Mouse (Mus musculus) monocyte, adult 2 months (primary cell): Measurements from ENCODE around the gene Klc3.
A peak's percentile ranks its signal among the peaks of the same experiment; 100 is the strongest.

Source experiments
- DNase-seq, 2 experiments: peaks; one replicate each; pipeline ENCODE4 v3.0.0; 2022; ENCODE audit warnings: low spot score in 2 of 2, low read depth in 1 of 2

The Klc3 gene

DNA sequence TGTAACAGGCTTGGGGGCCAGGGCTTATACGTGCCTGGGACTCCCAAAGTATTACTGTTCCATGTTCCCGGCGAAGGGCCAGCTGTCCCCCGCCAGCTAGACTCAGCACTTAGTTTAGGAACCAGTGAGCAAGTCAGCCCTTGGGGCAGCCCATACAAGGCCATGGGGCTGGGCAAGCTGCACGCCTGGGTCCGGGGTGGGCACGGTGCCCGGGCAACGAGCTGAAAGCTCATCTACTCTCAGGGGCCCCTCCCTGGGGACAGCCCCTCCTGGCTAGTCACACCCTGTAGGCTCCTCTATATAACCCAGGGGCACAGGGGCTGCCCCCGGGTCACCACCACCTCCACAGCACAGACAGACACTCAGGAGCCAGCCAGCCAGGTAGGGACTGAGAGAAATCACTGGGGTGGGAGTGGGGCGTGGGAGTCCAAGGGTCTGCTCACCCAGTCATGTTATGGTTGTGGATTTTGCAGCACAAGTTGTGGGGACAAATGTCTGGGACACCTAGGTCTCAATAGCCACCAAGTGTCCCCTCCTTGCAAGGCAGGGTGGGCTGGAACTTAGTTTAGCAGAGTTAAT is 7.0 kb upstream of the Klc3 start:
- DNase-seq = no peak

DNA sequence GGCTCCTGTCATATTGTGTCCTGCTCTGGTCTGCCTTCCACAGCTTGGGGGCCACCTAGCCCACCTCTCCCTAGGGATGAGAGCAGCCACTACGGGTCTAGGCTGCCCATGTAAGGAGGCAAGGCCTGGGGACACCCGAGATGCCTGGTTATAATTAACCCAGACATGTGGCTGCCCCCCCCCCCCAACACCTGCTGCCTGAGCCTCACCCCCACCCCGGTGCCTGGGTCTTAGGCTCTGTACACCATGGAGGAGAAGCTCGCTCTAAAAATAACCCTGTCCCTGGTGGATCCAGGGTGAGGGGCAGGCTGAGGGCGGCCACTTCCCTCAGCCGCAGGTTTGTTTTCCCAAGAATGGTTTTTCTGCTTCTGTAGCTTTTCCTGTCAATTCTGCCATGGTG is 5.8 kb upstream of the Klc3 start:
- no peak for DNase-seq

DNA sequence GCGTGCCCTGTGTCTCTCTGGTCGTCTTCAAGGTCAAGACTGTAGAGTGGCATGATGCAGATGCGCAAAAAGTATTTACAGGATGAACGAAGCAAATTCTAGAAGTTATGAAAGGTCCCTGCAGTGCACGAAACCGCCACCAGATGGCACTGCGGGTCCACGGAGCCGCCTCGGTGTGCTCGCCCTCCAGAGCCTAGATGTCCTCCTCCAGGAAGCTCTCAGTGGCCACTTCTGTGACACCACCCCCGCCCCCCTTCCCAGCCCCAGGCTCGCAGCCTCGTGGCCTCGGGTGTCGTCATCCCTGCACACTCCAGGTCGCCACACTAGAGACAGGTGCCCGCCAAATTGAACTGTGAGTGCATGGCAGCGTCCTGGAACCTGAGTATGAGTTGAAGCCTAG is 1.5 kb upstream of the Klc3 start:
- DNase-seq = peak; percentile 60 to 77

DNA sequence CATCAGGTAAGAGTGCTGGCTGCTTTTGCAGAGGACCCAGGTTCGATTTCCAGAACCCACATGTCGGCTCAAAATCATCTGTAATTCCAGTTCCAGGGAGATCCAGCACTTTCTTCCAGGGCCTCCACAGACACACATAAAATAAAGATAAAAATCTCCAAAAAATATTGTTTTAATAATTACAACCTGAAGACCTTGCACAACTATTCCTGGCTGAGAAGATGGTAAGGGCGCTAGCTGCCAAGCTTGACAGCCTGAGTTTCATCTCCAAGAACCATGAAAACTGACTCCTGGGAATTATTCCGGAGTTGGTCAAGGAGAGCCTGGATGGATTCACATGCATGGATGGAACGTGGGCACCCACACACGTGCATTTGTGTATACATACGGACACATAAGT is 572 bp upstream of the Klc3 start, which contains the start of gene Ckm:
TSS of gene Ckm (plus strand) at position 301 of the 400 bp plus-strand sequence.
- no peak for DNase-seq

DNA sequence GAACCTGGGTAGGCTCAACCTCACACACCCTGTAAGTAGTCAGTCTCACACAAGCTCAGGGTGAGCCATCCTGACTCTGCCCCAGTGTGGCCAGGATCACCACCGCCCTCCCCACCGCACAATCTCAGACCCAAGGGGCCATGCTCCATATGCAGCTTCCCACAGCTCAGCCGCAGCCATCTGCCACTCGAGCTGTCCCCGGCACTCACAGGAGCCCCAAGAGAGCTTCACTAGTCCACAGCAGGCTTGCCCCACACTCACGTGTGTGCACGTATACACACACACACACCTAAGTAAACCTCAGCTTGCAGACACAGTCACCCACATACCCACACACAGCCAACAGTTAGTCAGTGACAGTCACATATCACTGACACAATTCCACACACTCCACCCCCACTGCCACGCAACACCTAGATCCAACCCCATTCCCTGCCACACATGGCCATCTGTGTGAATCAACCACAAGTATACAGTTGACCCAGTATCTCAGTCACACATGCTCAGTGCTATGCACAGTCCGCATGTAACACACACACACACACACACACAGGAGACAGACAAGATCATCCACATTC is 1.3 kb downstream of the Klc3 start:
- no peak for DNase-seq

DNA sequence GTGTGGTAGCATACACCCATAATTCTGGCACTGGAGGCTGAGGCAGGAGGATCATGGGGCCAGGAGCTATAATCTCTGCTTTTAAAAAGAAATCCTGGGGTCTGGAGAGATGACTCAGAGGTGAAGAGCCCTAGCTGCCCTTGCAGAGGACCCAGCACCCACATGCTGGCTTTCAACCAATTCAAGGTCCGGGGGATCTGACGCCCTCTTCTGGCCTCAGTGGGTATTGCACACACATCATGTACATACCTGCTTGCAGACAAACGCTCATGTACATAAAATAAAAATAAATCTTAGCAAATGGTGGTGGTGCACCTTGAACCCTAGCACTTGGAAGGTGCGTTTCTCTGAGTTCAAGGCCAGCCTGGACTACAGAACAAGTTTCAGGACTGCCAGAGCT is 3.0 kb downstream of the Klc3 start:
- no peak for DNase-seq

DNA sequence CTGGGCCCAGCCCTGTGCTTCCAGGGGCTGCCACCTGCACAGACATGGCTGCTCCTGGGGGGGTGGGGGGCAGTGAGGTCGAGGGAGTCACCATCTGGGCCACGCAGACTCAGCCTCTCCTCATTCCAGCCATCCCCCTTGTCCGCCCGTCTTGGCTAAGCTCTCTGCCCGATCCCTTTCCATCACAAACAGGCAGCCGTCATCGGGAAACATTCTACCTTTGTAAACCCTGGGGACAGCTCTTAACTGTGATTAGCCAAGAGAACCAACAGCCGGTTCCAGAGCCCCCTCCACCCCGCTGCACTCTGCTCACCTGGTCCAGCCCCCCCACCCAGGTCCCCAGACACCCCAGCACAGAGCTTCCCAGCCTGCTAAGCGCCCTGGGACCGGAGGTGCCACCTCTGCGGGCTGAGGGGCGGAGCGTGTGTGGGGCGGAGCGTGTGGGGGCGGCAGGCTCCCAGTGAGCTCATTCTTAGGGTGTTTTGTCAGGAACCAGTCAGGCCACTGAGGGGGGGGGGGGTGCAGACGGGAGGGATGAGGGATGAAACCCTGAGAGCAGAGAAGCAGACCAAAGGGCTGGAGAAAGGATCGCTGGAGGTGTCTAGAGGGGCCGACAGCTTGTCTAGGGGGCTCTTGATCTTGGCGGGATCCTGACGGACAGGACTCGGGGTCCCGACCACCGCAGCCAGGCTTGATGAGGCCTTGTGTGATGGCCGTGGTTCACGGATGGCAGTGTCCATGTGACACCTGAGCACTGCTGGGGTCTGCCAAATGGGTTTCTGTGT is 4.2 kb downstream of the Klc3 start:
- DNase-seq = no peak

DNA sequence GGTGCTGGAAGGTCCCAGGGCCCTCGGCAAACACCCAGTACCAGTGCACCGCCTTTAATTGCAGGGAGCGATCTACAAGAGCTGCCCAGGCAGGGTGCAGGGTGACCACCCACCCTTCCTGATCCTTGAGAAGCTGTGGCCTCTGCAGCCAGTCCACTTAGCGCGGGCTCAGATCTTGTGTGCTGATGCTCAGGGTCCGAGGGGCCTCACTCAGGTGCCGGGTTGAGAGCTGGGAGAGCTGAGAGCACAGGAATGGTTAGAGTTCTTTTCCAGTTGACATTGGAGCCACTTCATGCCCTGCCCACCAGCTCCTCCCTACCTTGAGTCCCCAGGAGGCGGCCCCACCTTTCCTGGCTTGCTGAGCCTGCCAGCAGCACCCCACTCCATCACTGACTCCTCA is 9.4 kb downstream of the Klc3 start:
- DNase-seq = no peak

DNA sequence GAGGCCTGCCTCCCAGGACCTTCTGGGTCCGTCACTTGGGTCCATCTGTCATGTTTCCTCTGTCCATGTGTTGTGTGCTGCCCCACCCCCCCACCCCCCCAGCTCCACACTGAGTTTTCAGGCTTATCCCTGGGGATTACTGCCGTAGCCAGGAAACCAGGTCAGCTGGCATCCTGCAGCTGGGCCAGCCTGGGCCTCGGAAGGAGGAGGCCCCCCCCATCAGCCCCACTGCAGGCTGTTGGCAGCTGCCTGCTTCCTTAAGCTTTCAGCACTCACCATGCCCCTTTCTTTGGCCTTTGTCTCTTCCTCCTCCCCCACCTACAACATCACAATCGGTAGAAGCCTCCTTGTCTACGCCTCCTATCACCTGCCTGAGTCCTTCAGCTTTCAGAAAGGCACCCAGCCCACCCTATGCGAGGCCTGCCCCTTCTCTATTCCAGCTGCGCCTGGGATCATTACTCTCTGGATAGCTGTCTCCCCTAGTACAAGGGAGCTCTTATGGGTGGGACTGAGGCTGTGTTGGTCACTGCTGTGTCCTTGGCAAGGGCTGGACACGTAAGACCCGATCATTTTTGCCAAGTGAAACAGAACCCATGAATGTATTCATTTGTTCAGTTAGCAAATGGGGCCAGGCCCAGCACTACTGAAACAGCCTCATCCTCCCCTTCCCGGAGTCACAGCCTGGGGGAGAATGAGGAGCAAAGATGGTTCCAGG is 15.0 kb downstream of the Klc3 start:
- DNase-seq = no peak

DNA sequence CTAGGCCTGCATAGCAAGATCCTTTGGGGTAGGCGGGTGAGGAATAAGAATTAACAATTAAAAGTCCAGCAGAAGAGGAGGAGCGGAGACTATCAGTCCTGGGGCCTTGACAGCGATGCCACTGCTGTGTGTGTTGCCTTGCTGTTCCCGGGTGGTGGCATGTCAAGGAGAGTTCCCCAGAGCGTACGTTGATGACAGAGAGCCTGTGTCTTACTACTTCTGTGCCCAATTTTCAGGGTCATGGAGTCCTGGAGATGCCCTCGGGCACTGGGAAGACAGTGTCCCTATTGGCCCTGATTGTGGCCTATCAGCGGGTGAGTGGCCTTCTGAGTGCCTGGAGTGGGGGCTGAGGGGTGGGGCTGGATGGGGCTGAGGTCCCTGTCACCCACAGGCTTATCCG is 20.2 kb downstream of the Klc3 start:
- DNase-seq = no peak

DNA sequence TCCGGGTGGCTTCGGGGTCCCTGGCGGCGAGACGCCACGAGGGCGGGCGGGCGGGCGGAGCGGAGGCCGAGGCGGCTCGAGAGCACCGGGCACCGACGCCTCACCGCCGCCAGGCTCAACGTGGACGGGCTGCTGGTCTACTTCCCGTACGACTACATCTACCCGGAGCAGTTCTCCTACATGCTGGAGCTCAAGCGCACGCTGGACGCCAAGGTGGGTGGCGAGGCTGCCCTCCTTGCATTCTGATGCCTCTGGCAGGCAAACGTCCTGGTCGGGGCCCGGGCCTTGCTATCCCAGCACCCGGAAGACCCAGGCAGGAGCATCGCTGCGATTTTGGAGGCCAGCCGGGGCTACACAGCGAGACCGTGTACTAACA is 21.8 kb downstream of the Klc3 start:
- no peak for DNase-seq

DNA sequence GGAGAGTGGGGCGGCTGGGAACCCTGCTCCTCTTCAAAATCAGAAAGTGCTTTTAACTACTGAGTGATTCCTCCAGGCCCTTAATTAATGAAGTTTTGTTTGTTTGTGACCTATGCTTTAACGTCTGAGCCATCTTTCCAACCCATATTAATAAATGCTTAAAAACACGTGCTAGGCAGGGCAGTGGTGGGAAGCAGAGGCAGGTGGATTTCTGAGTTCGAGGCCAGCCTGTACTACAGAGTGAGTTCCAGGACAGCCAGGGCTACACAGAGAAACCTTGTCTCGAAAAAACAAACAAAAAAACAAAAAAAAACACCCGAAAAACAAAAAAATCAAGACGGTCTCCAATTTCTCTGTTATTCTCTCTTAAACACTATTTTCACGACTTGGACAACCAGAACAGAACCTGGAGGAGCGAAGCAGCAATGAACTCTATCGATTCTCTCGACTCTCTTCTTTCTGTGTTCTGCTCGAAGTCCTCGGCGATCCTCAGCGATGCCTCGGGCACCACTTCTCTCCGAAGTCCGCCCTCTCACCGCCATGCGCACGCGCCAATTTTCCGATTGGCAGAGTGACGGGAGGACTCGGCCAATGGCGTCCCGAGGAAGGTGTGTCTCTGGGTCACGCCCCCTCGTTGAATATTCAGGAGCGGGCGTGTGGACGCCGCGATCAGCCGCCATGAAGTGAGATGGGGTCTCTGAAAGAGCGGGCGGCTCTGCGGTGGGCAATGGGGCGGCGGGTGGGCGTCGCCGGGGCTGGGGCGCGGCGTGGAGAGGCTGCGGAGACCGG is 22.3 kb downstream of the Klc3 start, which contains the start of gene Ercc2:
TSS of gene Ercc2 (plus strand) at position 634 of the 789 bp plus-strand sequence.
- DNase-seq = peak; percentile 94 to 97

DNA sequence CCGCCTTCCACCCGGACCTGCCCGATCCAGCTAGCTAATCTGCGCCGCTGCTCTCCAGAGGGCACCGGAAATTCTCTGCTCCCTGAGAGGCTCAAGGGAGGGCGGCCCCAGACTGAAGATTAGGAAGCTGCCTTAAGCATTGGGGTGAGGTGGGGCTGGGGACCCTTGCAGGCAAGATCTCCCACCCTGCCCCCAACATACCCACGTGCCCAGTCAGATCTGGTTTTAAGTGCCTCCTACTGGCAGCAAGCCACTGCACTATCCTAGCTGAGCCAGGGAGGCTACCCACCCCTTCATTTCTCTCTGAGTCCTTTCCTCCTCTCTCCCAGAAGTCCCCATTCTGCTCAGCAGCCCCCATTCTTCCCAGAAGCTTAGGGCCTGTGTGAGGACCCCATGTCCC is 25.9 kb downstream of the Klc3 start:
- DNase-seq = no peak

DNA sequence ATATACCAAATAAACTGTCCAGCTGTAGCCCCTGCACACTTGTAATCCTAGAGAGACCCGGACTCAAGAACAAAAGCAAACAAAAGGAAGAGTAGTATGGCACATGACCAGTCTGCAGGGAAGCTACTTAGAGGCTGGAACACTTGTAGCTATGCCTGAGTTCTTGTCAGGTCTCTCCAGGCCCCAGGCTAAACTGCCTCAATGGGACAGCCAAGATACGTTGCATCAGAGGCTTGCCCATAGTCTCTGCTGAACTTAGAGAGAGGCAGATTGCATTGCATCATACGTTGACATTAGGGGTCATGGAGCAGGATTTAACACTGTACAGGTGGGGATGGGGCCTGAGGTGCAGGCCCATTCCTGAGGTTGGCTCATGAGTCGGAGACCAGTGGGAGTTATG is 27.9 kb downstream of the Klc3 start:
- no peak for DNase-seq

DNA sequence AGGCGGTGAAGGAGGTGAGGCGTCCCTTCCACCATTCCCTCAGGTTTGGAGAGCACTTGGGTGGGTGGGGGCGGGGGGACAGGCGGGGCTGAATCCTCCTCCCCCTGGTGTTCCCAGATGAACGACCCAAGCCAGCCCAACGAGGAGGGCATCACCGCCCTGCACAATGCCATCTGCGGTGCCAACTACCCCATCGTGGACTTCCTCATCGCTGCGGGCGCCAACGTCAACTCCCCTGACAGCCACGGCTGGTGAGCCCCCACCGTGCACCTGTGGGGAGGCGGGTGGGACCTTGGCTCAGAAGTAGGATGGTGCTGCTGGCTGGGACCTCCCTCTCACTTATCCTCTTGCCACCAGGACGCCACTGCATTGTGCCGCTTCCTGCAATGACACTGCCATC is 28.5 kb downstream of the Klc3 start:
- DNase-seq = no peak

DNA sequence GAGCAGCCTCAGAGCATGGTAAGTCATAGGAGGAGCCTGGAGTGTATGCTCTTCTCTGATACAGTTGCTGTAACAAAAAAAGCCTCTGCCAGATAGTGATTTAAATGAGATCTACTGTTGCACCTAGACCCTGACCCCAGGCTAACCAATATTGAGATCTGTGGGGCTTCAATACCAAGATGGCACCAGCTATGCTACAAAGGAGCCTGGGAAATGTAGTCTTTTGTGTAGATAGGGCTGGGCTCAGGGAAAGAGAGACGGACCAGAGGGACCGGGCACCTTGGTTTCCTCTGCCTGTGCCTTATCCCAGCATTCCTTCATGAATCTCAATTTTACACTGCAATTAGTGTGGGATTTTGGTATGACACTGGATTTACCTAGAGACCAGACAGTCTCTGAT is 30.5 kb downstream of the Klc3 start:
- DNase-seq = no peak

DNA sequence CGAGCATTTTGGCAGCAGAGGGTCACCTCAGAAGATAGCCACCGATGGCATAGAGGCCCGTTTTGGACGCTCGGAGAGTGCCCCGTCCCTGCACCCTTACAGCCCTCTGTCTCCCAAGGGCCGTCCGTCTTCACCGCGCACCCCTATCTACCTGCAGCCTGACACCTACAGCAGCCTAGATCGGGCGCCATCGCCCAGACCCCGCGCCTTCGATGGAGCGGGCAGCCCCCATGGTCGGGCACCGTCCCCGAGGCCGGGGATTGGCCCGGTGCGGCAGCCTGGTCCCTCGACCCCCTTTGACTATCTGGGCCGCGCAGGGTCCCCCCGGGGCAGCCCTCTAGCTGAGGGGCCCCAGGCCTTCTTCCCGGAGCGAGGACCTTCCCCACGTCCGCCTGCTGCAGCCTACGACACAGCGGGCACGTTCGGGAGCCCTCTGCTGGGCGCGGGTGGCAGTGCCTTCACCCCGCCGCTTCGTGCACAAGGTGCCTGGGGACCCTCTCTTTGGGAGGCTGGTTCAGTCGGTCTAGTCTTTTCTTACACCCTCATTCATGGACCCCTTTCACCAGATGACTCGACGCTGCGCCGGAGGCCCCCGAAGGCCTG is 34.0 kb downstream of the Klc3 start:
- peak in 1 of 2 experiments; percentile 36 for DNase-seq

DNA sequence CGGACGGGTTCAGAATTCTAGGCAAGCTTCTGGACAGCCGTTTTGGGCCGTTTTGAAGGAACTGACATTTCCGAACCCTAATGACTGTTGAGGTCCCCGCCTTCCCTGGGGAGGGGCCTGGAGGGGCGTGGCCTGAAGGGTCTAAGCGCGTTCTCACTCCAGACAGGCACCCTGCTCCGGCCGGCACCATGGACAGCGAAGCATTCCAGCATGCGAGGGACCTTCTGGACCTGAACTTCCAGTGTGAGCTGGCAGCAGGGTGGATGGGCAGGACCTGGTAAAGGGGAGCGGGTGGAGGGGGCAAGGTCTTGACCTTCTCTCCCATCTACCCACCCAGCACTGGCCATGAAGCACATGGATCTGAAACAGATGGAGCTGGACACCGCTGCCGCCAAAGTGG is 35.5 kb downstream of the Klc3 start:
- DNase-seq = no peak

DNA sequence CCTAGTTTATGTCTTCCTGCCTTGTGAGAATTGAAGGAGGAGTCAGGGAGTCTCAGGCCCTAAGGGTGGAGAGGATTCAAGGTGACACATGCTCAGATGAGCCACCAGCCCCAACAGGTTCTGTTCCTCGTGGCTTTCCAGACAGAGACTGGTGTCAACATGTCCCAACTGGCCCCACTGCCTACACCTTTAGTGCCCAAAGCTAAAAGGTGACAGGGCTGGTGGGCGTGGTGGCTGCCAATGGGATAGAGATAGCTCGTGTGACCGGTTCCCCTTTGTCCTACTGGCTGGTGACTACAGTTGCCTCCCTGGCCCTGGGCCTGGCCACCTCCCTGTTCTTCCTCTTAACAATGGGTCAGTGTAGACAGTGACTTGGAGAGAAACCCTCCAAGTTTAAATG is 38.5 kb downstream of the Klc3 start:
- DNase-seq = no peak

DNA sequence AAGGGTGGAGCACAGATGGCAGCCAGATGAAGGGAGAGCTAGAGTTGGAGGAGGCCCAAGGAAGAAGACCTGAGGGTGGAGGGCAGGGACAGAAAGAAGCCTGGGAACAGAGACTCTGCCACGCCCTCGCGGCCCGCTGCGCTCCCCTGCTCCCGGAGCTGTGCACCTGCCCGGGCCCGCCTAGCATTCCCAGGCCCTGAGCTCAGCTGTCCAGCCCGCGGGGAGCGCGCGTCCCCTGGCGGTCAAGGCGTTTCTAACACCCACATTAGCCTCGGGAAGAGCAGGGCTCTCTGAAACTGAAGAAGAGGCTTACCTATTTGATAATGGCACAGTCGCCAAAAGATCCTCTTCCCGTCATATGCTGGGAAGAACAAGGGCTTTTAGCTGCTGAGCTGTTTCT is 40.0 kb downstream of the Klc3 start:
- peak in 1 of 2 experiments; percentile 53 for DNase-seq

DNA sequence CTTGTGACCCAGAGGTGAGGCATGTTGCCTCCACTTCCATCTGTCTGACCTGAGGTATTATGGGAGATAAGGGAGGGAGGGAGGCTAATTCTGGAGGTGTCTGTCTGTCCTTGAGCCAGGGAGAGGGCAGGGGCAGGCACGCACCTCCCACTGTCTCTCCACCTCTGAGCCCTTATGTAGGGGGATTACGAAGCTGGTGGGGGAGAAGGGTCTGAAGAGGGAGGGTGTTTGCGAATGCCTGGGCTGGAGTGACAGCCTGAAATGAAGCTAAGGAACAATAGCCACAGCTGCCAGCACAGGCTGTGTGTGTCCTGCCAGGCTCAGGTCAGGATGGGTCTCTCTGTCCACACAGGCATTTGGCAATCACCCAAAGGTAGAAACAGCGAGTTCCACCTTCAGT is 41.6 kb downstream of the Klc3 start:
- DNase-seq = no peak
